Mouse (Mus musculus): ENCODE results near the gene Sult5a1.

Gene Sult5a1

DNA sequence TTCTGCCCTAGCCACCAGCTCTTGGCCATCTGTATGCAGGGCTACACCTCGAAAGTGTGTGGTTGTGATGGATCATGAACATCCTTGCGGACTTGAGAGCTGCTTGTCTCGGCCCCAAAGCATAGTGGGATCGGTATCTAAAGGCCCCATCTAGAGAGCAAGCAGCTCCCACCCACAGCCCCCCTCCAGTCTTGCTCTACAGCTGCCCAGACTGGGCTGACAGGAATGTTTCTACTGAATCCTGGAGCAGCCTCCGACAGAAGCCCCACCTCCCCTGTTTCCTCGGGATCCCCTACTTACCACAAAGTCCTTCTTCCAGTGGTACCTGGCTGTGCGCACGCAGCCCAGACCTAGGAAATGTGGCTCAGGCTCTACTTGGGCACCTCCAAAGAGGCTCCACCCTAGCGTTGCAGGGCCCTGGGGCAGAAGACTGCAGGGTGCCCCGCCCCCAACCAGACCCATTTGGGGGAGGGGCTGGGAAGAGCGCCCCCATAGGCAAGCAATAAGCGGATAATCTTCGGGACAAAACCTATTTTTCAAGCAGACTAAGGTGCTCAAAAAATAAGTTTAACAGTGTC, at the start of gene Sult5a1:
Sult5a1 (minus strand) TSS at position 428 of the 578 bp plus-strand sequence.
- in situ Hi-C loops (cut with MboI; ENCODE audit: unreplicated experiment in 2 of 2) = no loop called here

DNA sequence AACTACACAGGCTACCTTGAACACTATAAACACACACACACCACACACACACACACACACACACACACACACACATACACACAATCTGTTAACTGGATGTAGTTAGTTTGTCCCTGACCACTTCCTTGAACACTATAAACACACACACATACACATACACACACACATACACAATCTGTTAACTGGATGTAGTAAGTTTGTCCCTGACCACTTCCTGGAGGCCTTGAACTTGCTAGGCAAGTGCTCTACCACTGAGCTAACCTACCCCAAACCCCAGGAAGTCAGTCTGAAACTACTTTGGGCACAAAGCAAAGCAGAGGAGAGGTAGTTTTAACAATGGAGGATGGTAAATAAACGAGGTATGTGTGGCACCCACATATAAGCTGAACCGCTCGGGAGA, 45.5 kb upstream of the Sult5a1 start:
- in situ Hi-C loops (cut with MboI; ENCODE audit: unreplicated experiment in 2 of 2) = loop anchor here (5.0 kb wide), 2 partner anchors 296 to 366 kb away; no protein-coding TSS in a partner anchor

DNA sequence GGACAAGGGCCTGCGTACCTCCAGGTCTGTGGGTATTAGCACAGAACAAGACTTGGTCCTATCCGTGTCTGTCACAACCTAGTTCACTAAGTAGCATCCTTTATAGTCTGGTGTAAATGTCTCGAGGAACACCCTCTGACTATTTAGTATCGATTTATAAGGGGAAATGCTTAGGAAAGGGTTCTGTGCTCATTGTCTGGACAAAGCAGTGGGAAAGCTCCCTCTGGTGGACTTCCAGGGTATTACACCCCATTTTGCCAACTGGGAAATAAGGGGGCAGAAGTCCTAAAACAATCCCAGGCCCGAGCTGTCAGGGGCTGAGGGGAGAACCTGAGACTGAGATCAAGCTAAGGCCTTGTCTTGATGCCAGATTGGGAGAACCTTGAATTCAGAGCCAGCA, 44.2 kb upstream of the Sult5a1 start:
- in situ Hi-C loops (cut with MboI; ENCODE audit: unreplicated experiment in 2 of 2) = loop anchor here (5.0 kb wide), 2 partner anchors 295 to 365 kb away; no protein-coding TSS in a partner anchor

DNA sequence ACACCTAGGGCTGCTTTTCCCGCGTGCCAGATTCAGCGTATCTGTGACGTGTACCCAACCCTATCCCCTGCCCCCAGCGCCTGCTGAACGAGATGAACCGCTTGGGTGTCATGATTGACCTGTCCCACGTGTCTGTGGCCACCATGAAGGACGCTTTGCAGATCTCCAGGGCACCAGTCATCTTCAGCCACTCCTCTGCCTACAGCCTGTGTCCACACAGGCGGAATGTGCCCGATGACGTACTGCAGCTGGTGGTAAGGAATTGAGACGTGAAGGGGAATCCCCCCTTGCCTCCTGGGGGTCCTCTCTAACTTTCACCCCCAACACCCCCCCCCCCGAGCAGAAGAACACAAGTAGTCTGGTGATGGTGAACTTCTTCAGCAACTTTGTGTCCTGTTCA, 41.7 kb upstream of the Sult5a1 start:
- in situ Hi-C loops (cut with MboI; ENCODE audit: unreplicated experiment in 2 of 2) = loop anchor here (5.0 to 10.0 kb wide), 4 partner anchors 85 to 365 kb away; partner anchors contain the start of gene Cpne7 (in 1 of the 2)

DNA sequence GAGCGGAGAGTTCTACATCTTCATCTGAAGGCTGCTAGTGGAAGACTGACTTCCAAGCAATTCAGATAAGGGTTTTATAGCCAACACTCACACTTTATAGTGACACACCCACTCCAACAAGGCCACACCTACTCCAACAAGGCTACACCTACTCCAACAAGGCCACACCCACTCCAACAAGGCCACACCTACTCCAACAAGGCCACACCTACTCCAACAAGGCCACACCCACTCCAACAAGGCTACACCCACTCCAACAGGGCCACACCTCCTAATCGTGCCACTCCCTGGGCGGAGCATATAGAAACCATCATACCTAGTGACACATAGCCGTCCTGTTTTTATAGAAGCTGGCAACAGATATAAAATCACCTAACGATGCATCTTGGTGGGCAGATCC, 38.9 kb upstream of the Sult5a1 start:
- in situ Hi-C loops (cut with MboI; ENCODE audit: unreplicated experiment in 2 of 2) = loop anchor here (10.0 kb wide), 2 partner anchors 82 to 362 kb away; partner anchors contain the start of gene Cpne7 (in 1 of the 2)

DNA sequence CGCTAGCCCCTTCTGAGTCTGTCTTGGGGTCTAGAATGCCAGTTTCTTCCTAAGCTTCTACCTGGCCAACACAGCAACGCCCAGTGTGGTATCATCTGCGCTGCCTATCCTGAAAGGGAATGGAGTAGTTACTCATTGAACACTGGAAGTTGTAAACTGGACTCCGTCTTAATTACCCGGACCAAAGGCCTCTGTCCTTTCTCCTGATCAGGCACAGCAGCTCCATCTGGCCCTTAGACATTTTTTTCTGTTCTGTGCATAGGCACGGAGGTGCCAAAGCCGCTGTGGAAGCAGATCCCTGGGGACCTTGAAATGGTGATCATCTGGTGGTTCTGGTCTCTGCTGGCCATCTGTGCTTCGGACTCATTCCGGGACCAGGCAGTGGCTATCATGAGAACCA, 35.7 kb upstream of the Sult5a1 start:
- in situ Hi-C loops (cut with MboI; ENCODE audit: unreplicated experiment in 2 of 2) = loop anchor here (5.0 to 10.0 kb wide), 3 partner anchors 46 to 359 kb away; partner anchors contain the start of gene Cpne7 (in 1 of the 2)

DNA sequence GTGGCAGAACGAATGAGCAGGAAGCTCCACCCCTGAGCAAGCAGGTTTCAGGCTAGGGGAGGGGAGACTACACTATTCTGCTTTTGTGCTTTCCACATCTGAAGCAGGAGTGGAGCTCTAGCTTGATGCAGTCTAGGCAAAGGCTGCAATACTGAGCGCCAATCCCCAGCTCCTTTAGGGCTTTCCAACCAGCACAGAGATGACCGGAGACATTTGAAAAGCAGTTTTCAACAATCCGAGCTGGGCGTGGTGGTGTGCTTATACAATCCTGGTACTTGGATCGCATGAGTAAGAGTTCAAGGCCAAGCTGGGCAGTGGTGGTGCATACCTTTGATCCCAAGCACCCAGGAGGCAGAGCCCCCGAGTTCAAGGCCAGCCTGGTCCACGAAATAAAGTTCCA, 33.8 kb upstream of the Sult5a1 start:
- in situ Hi-C loops (cut with MboI; ENCODE audit: unreplicated experiment in 2 of 2) = loop anchor here (5.0 to 10.0 kb wide), 3 partner anchors 45 to 357 kb away; partner anchors contain the start of gene Cpne7 (in 1 of the 2)

DNA sequence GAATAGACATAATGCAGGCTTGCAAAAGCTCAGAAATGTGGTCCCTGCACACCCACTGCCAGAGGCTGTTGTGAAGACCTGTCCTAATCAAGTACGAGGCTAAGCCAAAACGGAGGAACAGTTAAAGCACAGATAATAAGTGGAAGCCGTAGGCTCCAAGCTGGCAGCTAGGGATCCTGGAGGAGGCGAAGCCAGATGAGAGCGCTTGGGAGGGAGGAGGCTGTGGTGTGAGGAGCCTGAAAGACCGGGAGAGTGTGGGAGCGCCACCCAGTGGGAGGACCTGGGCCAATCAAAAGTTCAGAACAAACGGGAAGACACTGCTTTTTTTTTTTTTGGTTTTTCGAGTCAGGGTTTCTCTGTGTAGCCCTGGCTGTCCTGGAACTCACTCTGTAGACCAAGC, 32.6 kb upstream of the Sult5a1 start:
- in situ Hi-C loops (cut with MboI; ENCODE audit: unreplicated experiment in 2 of 2) = loop anchor here (5.0 to 10.0 kb wide), 3 partner anchors 43 to 356 kb away; partner anchors contain the start of gene Cpne7 (in 1 of the 2)

DNA sequence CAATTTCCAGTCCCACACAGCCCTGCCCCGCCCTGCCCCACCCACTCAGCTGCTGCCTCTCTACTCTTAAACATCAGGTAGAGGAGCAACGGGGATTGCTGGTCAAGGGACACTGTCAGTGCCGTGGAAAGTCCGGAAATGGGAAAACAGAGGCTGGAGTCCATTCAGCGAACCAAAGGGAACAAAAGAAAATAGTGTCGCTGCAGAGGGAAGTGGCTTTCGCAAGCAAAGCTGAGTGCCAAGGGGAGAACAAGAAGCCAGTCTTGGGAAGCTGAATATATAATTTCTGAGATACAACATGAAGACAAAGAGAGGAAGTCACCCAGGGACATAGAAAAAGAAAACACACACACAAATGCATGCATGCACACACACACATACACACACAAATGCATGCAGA, 30.7 kb upstream of the Sult5a1 start:
- in situ Hi-C loops (cut with MboI; ENCODE audit: unreplicated experiment in 2 of 2) = loop anchor here in 1 of 2 experiments (5.0 kb wide), 1 partner anchor 42 kb away; no protein-coding TSS in a partner anchor

DNA sequence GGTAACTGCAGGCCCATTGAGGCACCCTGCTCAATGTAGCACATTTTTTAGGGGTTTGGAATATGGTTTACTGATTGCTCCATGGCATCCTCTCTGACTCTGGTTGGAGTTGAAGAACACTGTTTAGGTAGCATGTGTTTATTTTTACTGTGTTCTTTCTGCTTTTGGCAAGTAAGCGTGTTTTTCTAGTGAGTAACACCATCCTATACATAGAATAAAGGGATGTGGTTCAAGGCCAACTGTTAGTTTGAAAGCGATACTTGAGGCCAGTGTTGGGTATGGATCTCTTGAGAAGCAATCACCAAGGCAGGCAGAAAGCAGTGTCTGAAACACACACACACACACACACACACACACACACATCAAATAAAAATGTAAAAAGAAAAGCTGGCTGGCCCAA, 29.9 kb upstream of the Sult5a1 start:
- in situ Hi-C loops (cut with MboI; ENCODE audit: unreplicated experiment in 2 of 2) = loop anchor here in 1 of 2 experiments (5.0 kb wide), 1 partner anchor 41 kb away; no protein-coding TSS in a partner anchor

DNA sequence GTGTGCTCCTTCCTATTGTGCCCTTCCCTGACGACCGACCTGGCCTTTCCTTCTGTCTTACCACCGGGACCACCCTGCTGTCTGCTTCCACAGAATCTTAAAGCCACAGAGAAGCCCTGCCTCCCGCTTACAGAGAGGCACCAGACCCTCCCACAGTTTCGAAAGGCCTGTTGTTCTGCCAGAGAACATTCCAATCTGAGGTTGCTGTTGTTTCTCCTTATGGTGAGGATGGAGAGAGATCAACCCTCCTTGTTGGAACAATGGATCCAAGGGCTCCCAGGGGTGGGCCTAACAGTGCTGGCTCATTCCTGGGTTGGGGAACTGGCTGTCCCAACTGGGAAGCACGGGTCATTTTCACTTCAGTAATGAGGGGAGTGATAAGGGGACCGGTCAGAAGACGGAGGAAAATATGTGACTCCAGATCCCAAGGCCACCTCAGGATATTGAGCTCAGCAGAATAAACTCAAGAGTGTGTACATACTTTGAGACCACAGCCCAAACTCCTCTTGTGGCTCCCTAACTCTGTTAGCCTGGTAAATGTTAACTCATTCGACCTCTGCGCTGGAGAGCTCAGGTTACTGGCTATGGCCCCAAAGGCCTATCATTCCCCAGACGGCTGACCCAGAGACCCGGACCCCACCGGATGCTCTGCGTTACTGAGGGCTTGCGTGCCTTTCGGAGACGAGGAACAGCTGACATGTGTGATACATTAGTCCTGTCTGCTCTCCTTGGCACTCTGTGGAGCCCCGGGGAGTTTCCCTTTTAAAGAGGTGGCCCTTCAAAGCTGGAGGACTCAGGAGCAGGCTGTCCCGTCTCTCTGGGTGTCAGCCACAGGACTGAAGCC, 27.7 kb upstream of the Sult5a1 start, which contains the start of gene Dpep1:
Dpep1 (plus strand) TSS at position 677 of the 844 bp plus-strand sequence.
- in situ Hi-C loops (cut with MboI; ENCODE audit: unreplicated experiment in 2 of 2) = loop anchor here in 1 of 2 experiments (5.0 kb wide), 1 partner anchor 38 kb away; no protein-coding TSS in a partner anchor

DNA sequence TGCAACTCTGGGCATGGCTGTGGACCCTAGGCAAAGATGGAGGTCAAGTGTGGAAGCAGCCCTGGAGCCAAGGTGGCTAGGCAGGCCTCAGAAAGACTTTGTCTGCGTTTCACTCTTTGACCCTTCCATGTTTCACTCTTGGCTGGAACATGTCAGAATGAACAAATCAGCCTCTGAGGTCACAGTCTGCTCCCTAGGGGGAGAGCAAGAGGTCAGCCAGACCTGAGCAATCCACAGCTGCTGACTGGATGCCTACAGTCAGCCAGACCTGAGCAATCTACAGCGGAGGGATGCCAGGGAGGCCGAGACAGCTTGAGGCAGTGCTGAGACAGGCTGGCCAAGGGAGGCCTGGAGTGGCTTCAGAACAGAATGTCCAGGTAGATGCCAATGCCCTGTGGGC, 23.3 kb upstream of the Sult5a1 start:
- in situ Hi-C loops (cut with MboI; ENCODE audit: unreplicated experiment in 2 of 2) = no loop called here

DNA sequence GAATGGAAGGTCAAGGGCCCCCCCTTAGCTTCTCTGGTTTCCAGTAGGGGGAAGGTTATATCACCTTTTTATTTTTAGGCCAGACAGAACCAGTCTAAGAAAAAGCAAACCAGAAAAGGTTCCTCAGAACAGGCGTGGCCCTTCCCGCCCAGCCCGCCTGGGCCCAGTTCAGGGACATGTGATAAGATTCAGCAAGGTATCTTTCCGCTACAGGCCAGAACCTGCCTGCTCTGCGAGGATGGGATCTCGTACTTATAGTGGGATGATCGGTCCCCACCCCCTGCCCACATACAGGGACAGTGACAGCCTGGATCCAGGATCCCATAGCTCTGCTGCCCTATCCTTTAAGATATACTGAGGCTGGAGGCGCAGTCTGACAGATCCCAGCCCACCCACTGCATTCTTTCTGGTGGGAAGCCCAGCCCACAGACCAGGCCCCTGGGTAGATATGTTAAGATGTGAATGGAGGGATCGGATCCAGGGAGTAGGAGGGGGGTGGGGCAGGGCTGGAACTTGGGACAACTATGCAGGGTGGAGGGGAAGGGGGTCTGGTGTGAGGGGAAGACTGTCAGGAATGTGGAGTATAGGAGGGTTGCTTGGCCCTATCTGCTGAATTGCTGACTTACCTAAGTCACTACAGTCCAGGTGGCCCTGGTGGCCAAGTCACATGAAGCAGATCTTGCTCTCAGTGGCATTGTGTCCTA, 1.9 kb downstream of the Sult5a1 start:
- in situ Hi-C loops (cut with MboI; ENCODE audit: unreplicated experiment in 2 of 2) = no loop called here

DNA sequence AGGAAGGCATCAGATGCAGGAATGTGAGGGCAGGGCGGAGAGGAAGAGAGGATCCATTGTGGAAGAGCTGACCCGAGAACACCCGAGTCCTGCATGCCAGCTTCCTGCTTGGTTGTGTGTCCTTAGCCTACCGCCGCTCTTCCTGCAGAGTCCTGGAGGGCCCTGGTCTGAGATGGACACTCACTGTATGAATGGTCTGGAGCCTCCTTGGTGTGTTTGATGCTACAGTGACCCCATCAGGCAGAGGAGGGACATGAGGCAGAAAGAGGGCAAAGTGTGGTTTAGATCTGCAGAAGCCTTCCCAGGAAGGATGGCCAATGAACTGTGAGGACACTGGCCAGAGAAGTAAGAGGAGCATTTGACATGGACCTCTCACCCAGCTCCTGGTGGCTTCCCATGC, 2.9 kb downstream of the Sult5a1 start:
- in situ Hi-C loops (cut with MboI; ENCODE audit: unreplicated experiment in 2 of 2) = no loop called here

DNA sequence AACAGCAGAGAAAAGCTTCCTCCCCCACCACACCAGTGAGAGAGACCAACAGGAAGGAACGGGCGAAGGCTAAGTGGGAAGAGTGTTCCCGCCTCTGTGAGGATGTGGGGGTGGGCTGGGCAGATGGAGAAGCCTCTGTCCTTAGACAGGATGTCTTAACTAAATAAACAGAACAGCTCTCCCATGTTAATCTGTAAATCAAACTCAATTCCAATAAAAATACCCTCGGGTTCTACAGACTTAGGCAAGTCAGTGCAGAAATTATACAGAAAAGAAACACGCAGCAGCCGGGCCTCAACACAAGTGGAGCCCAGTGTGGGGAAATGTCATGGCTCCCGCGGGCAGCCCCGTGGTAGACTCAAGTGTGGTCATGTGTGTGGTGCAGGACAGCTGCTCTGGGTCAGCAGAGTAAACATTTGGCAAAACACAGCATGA, 7.4 kb downstream of the Sult5a1 start:
- in situ Hi-C loops (cut with MboI; ENCODE audit: unreplicated experiment in 2 of 2) = no loop called here

DNA sequence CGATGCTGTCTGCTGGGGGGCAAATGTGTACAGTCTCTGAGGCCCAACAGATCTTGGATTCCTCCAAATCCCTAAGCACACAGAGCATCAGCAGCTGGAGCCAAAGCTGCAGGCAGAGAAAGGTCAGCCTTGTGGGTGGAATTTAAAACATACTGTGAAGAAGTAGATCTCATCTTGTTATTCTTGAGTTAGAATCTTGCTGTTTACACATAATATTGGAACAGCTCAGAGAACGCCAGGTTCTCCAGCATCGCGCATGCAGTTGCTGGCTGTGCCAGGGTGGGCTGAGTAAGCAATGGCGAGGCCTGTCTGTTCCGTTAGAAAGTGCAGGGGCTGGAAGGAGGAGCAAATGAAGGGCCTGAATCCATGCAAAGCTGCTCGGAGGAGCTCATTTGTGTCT, 11.7 kb downstream of the Sult5a1 start:
- in situ Hi-C loops (cut with MboI; ENCODE audit: unreplicated experiment in 2 of 2) = loop anchor here (5.0 to 10.0 kb wide), 3 partner anchors 41 to 138 kb away; partner anchors contain the start of gene Dpep1 (in 1 of the 2)

DNA sequence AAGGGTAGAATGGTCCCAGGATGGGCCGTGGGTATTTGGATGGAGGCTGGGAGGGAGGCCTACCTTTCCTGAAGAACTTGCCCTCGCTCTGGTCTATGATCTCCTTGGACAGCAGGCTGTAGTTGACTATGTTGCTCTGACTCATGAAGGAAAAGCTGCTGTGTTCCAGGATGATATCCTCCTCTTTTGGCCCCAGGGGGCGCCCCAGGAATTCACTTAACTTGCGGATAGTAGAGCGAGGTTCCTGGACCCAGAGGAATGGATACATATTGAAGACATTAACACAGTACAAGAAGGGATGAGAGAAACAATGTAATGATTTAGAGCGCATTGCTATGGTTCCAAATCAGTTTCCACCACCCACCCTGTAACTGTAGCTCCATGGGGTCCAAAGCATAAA, 12.8 kb downstream of the Sult5a1 start:
- in situ Hi-C loops (cut with MboI; ENCODE audit: unreplicated experiment in 2 of 2) = loop anchor here (5.0 to 10.0 kb wide), 3 partner anchors 42 to 140 kb away; partner anchors contain the start of gene Dpep1 (in 1 of the 2)

DNA sequence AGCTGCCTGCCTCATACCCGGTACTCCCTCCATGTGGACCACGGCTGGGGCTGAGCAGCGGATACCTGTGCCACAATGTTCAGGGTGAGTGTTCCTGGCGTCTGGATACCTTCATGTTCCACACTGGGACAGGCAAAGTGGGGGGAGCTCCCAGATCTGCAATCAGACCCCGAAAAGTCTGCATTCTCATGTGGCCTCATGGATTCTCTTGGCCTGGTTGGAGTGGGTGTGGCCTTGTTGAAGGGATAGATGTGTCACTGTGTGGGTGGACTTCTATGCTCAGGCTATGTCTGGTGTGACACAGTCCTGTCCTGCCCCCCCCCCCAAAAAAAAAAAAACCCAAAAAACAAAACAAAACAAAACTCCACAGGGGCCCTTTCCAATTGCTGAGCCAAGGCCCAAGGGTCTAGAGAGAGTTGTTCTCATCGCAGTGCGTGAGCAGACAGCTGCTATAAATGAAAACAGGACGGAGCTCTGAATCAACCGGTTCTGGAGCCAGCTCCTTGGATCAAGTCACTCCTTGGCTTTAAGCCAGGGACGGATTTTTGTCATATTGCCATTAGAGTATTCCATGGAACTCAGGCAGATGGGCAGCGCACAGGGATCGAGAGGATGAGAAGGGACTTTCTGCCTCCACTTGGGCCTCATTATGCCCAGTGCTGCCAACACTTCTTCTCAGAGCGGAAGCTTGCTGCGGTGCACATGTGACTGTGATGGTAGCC, 16.2 kb downstream of the Sult5a1 start:
- in situ Hi-C loops (cut with MboI; ENCODE audit: unreplicated experiment in 2 of 2) = loop anchor here in 1 of 2 experiments (10.0 kb wide), 1 partner anchor 143 kb away; no protein-coding TSS in a partner anchor

DNA sequence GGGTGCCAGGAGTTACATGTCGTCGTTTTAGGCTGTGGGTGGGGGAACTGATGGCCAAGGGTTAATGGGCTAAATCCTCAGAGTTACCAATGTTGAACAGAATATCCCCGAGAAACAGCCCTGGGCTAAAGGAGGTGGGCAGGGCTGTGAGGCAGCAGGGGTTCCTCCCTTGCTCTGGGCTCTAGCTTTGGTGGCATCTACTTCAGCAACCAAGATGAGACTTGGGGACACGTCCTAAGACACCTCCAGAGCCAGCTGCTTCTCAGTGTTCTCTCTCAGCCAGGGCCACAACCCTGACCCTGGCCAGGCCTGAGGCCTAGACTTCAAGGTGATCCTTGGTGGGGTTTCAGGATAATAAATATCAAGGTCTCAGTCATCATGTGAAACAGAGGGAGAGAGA, 19.4 kb downstream of the Sult5a1 start:
- in situ Hi-C loops (cut with MboI; ENCODE audit: unreplicated experiment in 2 of 2) = no loop called here

All from v-Abl transformed pro-B cells (cell line).